Mouse (Mus musculus) kidney, embryonic 14.5 days (tissue): ENCODE measurements around the gene Ctdspl2. TPM values are rescaled to one million over a fixed set of nuclear protein-coding genes. Genes with fewer than 3 reads are reported as not detected.

Source experiments
- ATAC-seq: fragments of 200-750 bp; cut with Nextera tagmentation; 2 replicates; pipeline ENCODE4 v1.8.0; 2017; ENCODE audit warnings: moderate number of reproducible peaks, mild to moderate bottlenecking, moderate TSS enrichment, moderate library complexity; ENCODE audit not compliant: low FRiP score, low TSS enrichment
- H3K27ac ChIP-seq: fragments of 300-500 bp; sonication (generic); 2 replicates; pipeline ENCODE4 v1.5.1; 2014; ENCODE audit warnings: low read depth, mild to moderate bottlenecking, low read length, moderate library complexity, mixed read lengths
- H3K27me3 ChIP-seq: fragments of 300-500 bp; sonication (generic); 2 replicates; pipeline ENCODE4 v1.6.1; 2014; ENCODE audit warnings: mild to moderate bottlenecking, low read length; ENCODE audit not compliant: control insufficient read depth, insufficient read depth
- H3K36me3 ChIP-seq: fragments of 300-500 bp; sonication (generic); 2 replicates; pipeline ENCODE4 v1.6.1; 2014; ENCODE audit warnings: low read length, mixed read lengths; ENCODE audit not compliant: control insufficient read depth, insufficient read depth
- H3K4me1 ChIP-seq: fragments of 300-500 bp; sonication (generic); 2 replicates; pipeline ENCODE4 v1.6.1; 2014; ENCODE audit warnings: low read length, mixed read lengths; ENCODE audit not compliant: control insufficient read depth, insufficient read depth
- H3K4me2 ChIP-seq: fragments of 300-500 bp; sonication (generic); replicated peaks from 2 replicates; pipeline ENCODE4 v1.6.1; 2014; ENCODE audit warnings: low read depth, mild to moderate bottlenecking, low read length
- H3K4me3 ChIP-seq: fragments of 300-500 bp; sonication (generic); 2 replicates; pipeline ENCODE4 v1.5.1; 2014; ENCODE audit warnings: mild to moderate bottlenecking, low read length
- H3K9ac ChIP-seq: fragments of 300-500 bp; sonication (generic); 2 replicates; pipeline ENCODE4 v1.6.1; 2014; ENCODE audit warnings: low read depth, mild to moderate bottlenecking, low read length, moderate library complexity
- H3K9me3 ChIP-seq: fragments of 300-500 bp; sonication (generic); 2 replicates; pipeline ENCODE4 v1.6.1; 2016; ENCODE audit warnings: low read length; ENCODE audit not compliant: control insufficient read depth
- WGBS: fragments of 180-500 bp; shearing (Covaris S2); extraction: QIAGEN DNeasy Blood & Tissue Kit; methylation state at CpG from one replicate; pipeline ENCODE4 v1.1.7; 2014; 5-methylcytosine and 5-hydroxymethylcytosine counted together
- microRNA-seq: library from miRNA; unstranded; fragments of <30 nt; microRNA quantifications from one replicate; pipeline ENCODE4, GENCODE M21; 2016
- polyA plus RNA-seq: library from polyadenylated mRNA; unstranded; fragments of >200 nt; fragmentation: Nextera tagmentation; extraction: Ambion mirVana; gene quantifications from 2 replicates; pipeline ENCODE4 v1.2.1, GENCODE M21; 2014

Ctdspl2 gene
- polyA plus RNA-seq, 1 experiment from 2014 or later = 64.5 TPM

- ATAC-seq = no peak
- Histone ChIP-seq H3K4me1 (peaks cover 9% of the 10 kb centered on the region; the same call in 1 of the 2 replicates), H3K27ac (no peak overlapping the region), H3K27me3 (no peaks in the 10 kb centered on the region), H3K36me3 (peaks cover 34% of the 10 kb centered on the region; the same call in 1 of the 2 replicates), H3K9ac (no peak overlapping the region), H3K9me3 (no peaks in the 10 kb centered on the region), H3K4me2 (no peak overlapping the region), H3K4me3 (no peak overlapping the region)
- 85% methylated on average over 6 of the region's 6 CpGs for WGBS
Observed at GRCm38 (mm10) chr2:122031970-122032369, 76.2 kb downstream of the Ctdspl2 start.

- Histone ChIP-seq H3K4me2 (no peak overlapping the region), H3K4me1 (no peaks in the 10 kb centered on the region), H3K27me3 (no peaks in the 10 kb centered on the region), H3K4me3 (no peak overlapping the region), H3K36me3 (peaks cover 34% of the 10 kb centered on the region; the same call in 1 of the 2 replicates), H3K9ac (no peak overlapping the region), H3K9me3 (no peaks in the 10 kb centered on the region), H3K27ac (no peak overlapping the region)
- WGBS = 96% methylated on average over 3 of the region's 3 CpGs
- no peak for ATAC-seq
Observed at GRCm38 (mm10) chr2:122036064-122036463, 80.3 kb downstream of the Ctdspl2 start.

- H3K27ac ChIP-seq = no peak overlapping the region
- H3K27me3 ChIP-seq = no peaks in the 10 kb centered on the region
- no peak overlapping the region for H3K4me3 ChIP-seq
- H3K36me3 ChIP-seq = peaks cover 34% of the 10 kb centered on the region
- no peaks in the 10 kb centered on the region for H3K4me1 ChIP-seq
- ATAC-seq = no peak
- H3K4me2 ChIP-seq = no peak overlapping the region
- H3K9ac ChIP-seq = no peak overlapping the region
- H3K9me3 ChIP-seq = no peaks in the 10 kb centered on the region
Observed at GRCm38 (mm10) chr2:122043926-122044325, 88.1 kb downstream of the Ctdspl2 start.

- WGBS = 90% methylated on average over 11 of the region's 11 CpGs
- Histone ChIP-seq H3K27ac (no peak overlapping the region), H3K27me3 (no peaks in the 10 kb centered on the region), H3K36me3 (peaks cover 35% of the 10 kb centered on the region), H3K4me3 (no peak overlapping the region), H3K9me3 (no peaks in the 10 kb centered on the region), H3K9ac (no peak overlapping the region), H3K4me1 (no peaks in the 10 kb centered on the region), H3K4me2 (no peak overlapping the region)
- ATAC-seq = no peak
Observed at GRCm38 (mm10) chr2:122059365-122060115, 103.7 kb downstream of the Ctdspl2 start.

Small RNA genes within 50 kb of the gene (microRNA-seq; reads per million reads assigned to microRNA genes)
- gene Gm47314 = not detected

Other genes with a start within 250 kb of the Ctdspl2 start
- 1.7 and 2.8 TPM in 2 replicates for gene Frmd5, start 148.9 kb upstream of the Ctdspl2 start, polyA plus RNA-seq
- gene Casc4, start 89.0 kb upstream of the Ctdspl2 start, polyA plus RNA-seq = 18.3 and 25.5 TPM in 2 replicates
- 0.10 and 0.18 TPM in 2 replicates for gene Mageb3, start 91 bp downstream of the Ctdspl2 start, polyA plus RNA-seq
- gene Eif3j1, start 72.5 kb downstream of the Ctdspl2 start, polyA plus RNA-seq = 12.6 and 14.9 TPM in 2 replicates
- 6.0 and 12.8 TPM in 2 replicates for gene Spg11, start 162.4 kb downstream of the Ctdspl2 start, polyA plus RNA-seq
- gene B2m, start 191.7 kb downstream of the Ctdspl2 start, polyA plus RNA-seq = 202 and 246 TPM in 2 replicates
- not detected in 2 replicates for gene Trim69, start 204.7 kb downstream of the Ctdspl2 start, polyA plus RNA-seq
- gene Patl2, start 230.2 kb downstream of the Ctdspl2 start, polyA plus RNA-seq = not detected in 2 replicates
- not detected in 2 replicates for gene Terb2, start 230.3 kb downstream of the Ctdspl2 start, polyA plus RNA-seq